Mouse (Mus musculus) ES-CJ7 (cell line): Measurements from ENCODE around the gene Ociad2.
A peak's percentile ranks its signal among the peaks of the same experiment; 100 is the strongest.

ENCODE experiments used
- DNase-seq: peaks from one replicate; pipeline ENCODE4 v3.0.0; 2011; ENCODE audit warnings: low read depth, low spot score

Ociad2 gene

GRCm38 (mm10) chr5:73340723-73341235 lies at the start of gene Ociad2:
TSS of gene Ociad2 (minus strand) at chr5:73341028.
- no peak for DNase-seq

GRCm38 (mm10) chr5:73383647-73383970 lies 42.8 kb upstream of the Ociad2 start:
- no peak for DNase-seq

- peak; percentile 82 for DNase-seq
Observed at GRCm38 (mm10) chr5:73382737-73383646, 42.2 kb upstream of the Ociad2 start.

GRCm38 (mm10) chr5:73381976-73382540 lies 41.2 kb upstream of the Ociad2 start:
- DNase-seq = no peak

- DNase-seq = no peak
Observed at GRCm38 (mm10) chr5:73381510-73381909, 40.7 kb upstream of the Ociad2 start.

- no peak for DNase-seq
Observed at GRCm38 (mm10) chr5:73380829-73381228, 40.0 kb upstream of the Ociad2 start.

- DNase-seq = peak; percentile 79
Observed at GRCm38 (mm10) chr5:73379908-73380307, 39.1 kb upstream of the Ociad2 start.

- DNase-seq = peak; percentile 25
Observed at GRCm38 (mm10) chr5:73376491-73376890, 35.7 kb upstream of the Ociad2 start.

- DNase-seq = no peak
Observed at GRCm38 (mm10) chr5:73376041-73376440, 35.2 kb upstream of the Ociad2 start.

- DNase-seq = no peak
Observed at GRCm38 (mm10) chr5:73373184-73373583, 32.4 kb upstream of the Ociad2 start.

- DNase-seq = no peak
Observed at GRCm38 (mm10) chr5:73372601-73373000, 31.8 kb upstream of the Ociad2 start.

- DNase-seq = no peak
Observed at GRCm38 (mm10) chr5:73369731-73370130, 28.9 kb upstream of the Ociad2 start.

- DNase-seq = peak; percentile 46
Observed at GRCm38 (mm10) chr5:73368845-73369447, 28.1 kb upstream of the Ociad2 start.

GRCm38 (mm10) chr5:73367906-73368305 lies 27.1 kb upstream of the Ociad2 start:
- DNase-seq = peak; percentile 86

GRCm38 (mm10) chr5:73364107-73364864 lies 23.5 kb upstream of the Ociad2 start:
- no peak for DNase-seq

GRCm38 (mm10) chr5:73362791-73363190 lies 22.0 kb upstream of the Ociad2 start:
- no peak for DNase-seq

- DNase-seq = no peak
Observed at GRCm38 (mm10) chr5:73362338-73362737, 21.5 kb upstream of the Ociad2 start.

GRCm38 (mm10) chr5:73360240-73360639 lies 19.4 kb upstream of the Ociad2 start:
- DNase-seq = peak; percentile 52

- DNase-seq = peak; percentile 79
Observed at GRCm38 (mm10) chr5:73359752-73360141, 18.9 kb upstream of the Ociad2 start.

GRCm38 (mm10) chr5:73359134-73359751 lies 18.4 kb upstream of the Ociad2 start:
- DNase-seq = no peak

- no peak for DNase-seq
Observed at GRCm38 (mm10) chr5:73355393-73355792, 14.6 kb upstream of the Ociad2 start.
